Mouse (Mus musculus) liver, adult 2 months (tissue): ENCODE results near the gene Agbl3.

Experiments
- CTCF ChIP-seq: fragments of 200-500 bp; IDR thresholded peaks from 2 replicates; pipeline ENCODE4 v1.5.1; 2011; ENCODE audit warnings: low read depth, low read length, control low read depth
- POLR2A ChIP-seq: fragments of 200-500 bp; IDR thresholded peaks from 2 replicates; pipeline ENCODE4 v1.6.1; 2011; ENCODE audit warnings: low read length, control low read depth; ENCODE audit not compliant: insufficient read depth; ENCODE audit errors: extremely low read depth

- TF ChIP-seq POLR2A, result no peak
- no peak for TF ChIP-seq CTCF
These were observed 10.2 kb upstream of the Agbl3 start for GRCm38 (mm10) chr6:34769984-34770383.
